In the genomic region with DNA sequence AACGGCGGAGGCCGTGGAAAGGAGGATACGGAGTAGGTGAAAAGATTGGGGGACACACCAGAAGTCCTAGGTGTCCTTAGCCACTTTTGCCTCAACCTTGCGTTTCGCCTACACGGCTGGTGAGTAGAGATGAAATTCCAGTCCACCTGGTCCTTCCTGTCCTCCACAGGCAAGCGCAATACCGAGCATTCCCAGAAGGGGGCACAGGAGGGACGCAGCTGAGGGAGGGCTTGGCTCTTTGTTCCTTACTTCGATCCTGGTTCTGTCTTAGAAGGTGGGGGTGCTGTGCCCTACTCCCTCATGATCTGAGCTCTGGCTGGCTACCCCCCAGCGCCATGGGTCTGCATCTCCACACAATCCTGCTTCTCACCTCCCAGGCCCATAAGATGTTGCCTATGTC, we compare ENCODE assay signal across 9 mouse cellular contexts. TPM values are rescaled to one million over a fixed set of nuclear protein-coding genes. Genes with fewer than 3 reads are reported as not detected.
DNase-seq lines count a peak whose midpoint lies in the region; ATAC-seq lines count a peak whose summit lies in the region.
"Had no signal": no experiment of that assay in that cellular context is flagged by ENCODE, and none has a peak within 500 bp of the region (broad histone marks: within the 10 kb centered on the region; RNA-seq: fewer than 3 reads in every experiment).

No protein-coding gene starts in this region.

- H3K4me1 ChIP-seq in hindbrain, embryonic 14.5 days (replicated peaks; ENCODE audit: control insufficient read depth, insufficient read depth, low read length), result 0 out of 2 replicates have a peak, but pooled peaks cover 3% of the 10 kb centered on the region
- H3K4me1 ChIP-seq in hindbrain, embryonic 12.5 days, result no peaks in the 10 kb centered on the region
- no peaks in the 10 kb centered on the region for H3K4me1 ChIP-seq in embryonic facial prominence, embryonic 10.5 days

- H3K27me3 ChIP-seq in hindbrain, embryonic 14.5 days (ENCODE audit: control insufficient read depth, insufficient read depth, low read length), result peaks cover 5% of the 10 kb centered on the region
- H3K27me3 ChIP-seq in hindbrain, embryonic 12.5 days, result peaks cover 23% of the 10 kb centered on the region
- H3K27me3 ChIP-seq in embryonic facial prominence, embryonic 10.5 days (replicated peaks; ENCODE audit: low read depth, poor library complexity, severe bottlenecking), result peaks cover 25% of the 10 kb centered on the region

- WGBS in hindbrain, embryonic 14.5 days, result 26% methylated on average over 12 of the region's 12 CpGs
- WGBS in hindbrain, embryonic 12.5 days, result 20% methylated on average over 12 of the region's 12 CpGs
- 20% methylated on average over 12 of the region's 12 CpGs for WGBS in embryonic facial prominence, embryonic 10.5 days

- DNase-seq in hindbrain, embryonic 14.5 days (ENCODE audit: low spot score), result peak; percentile 58
- peak; percentile 90 for DNase-seq in adrenal gland, postnatal 14 days
- peak; percentile 82 for DNase-seq in embryonic facial prominence, embryonic 10.5 days (ENCODE audit: low spot score)
- DNase-seq in heart, postnatal 36 days, result peak; percentile 65 to 82
- DNase-seq in left cerebral cortex, postnatal 36 days (ENCODE audit: low spot score in 2 of 2), result peak; percentile 78 to 83
- DNase-seq in ovary, postnatal 14 days (ENCODE audit: low spot score), result peak; percentile 75
- peak; percentile 67 to 87 for DNase-seq in thymus, postnatal 10 days (ENCODE audit: low spot score in 2 of 2)

- H3K9ac ChIP-seq in hindbrain, embryonic 14.5 days, result no peak overlapping the region
- no peak overlapping the region for H3K9ac ChIP-seq in hindbrain, embryonic 12.5 days

- H3K9me3 ChIP-seq in hindbrain, embryonic 14.5 days (ENCODE audit: control insufficient read depth, low read length), result no peaks in the 10 kb centered on the region
- H3K9me3 ChIP-seq in hindbrain, embryonic 12.5 days (replicated peaks), result no peaks in the 10 kb centered on the region
- no peaks in the 10 kb centered on the region for H3K9me3 ChIP-seq in embryonic facial prominence, embryonic 10.5 days

- no peak for ATAC-seq in hindbrain, embryonic 14.5 days (ENCODE audit: low FRiP score)
- no peak for ATAC-seq in hindbrain, embryonic 12.5 days (ENCODE audit: low FRiP score)

- no peak overlapping the region for H3K4me3 ChIP-seq in hindbrain, embryonic 14.5 days (replicated peaks; ENCODE audit: low read length)
- no peak overlapping the region for H3K4me3 ChIP-seq in hindbrain, embryonic 12.5 days
- H3K4me3 ChIP-seq in embryonic facial prominence, embryonic 10.5 days, result no peak overlapping the region

- no peak overlapping the region for H3K4me2 ChIP-seq in hindbrain, embryonic 14.5 days (replicated peaks)
- H3K4me2 ChIP-seq in hindbrain, embryonic 12.5 days (replicated peaks), result no peak overlapping the region

- H3K27ac ChIP-seq in hindbrain, embryonic 14.5 days, result no peak overlapping the region
- H3K27ac ChIP-seq in hindbrain, embryonic 12.5 days, result no peak overlapping the region
- H3K27ac ChIP-seq in embryonic facial prominence, embryonic 10.5 days (replicated peaks), result no peak overlapping the region
- H3K27ac ChIP-seq: macrophage had no signal

- intact Hi-C loops in heart, postnatal 36 days (cut with DNase I), result loop anchor here (5.0 kb wide), 1 partner anchor 199 kb away; no protein-coding TSS in a partner anchor
- intact Hi-C loops in left cerebral cortex, postnatal 36 days (cut with DNase I), result loop anchor here (5.0 to 10.0 kb wide), 3 partner anchors 39 to 206 kb away; partner anchors contain the start of gene Cfap74

- H3K36me3 ChIP-seq in hindbrain, embryonic 14.5 days (replicated peaks; ENCODE audit: control insufficient read depth, insufficient read depth), result no peaks in the 10 kb centered on the region
- H3K36me3 ChIP-seq in hindbrain, embryonic 12.5 days, result no peaks in the 10 kb centered on the region
- no peaks in the 10 kb centered on the region for H3K36me3 ChIP-seq in embryonic facial prominence, embryonic 10.5 days (replicated peaks)

RNA-seq across cellular contexts. Expression of gene Prkcz, which starts 7.5 kb away (rescaled TPM):
- polyA plus RNA-seq in hindbrain, embryonic 14.5 days (2014; fragmentation: Nextera tagmentation; extraction: Ambion mirVana), result 73.9 and 80.8 TPM in 2 replicates
- 33.7 and 33.9 TPM in 2 replicates for polyA plus RNA-seq in hindbrain, embryonic 12.5 days (2016; fragmentation: Nextera tagmentation; extraction: Ambion mirVana)
- total RNA-seq in adrenal gland, postnatal 14 days (2021), result 5.7 and 6.8 TPM in 2 replicates
- 12.4 and 13.7 TPM in 2 replicates for polyA plus RNA-seq in embryonic facial prominence, embryonic 10.5 days (2016; fragmentation: Nextera tagmentation; extraction: Ambion mirVana)
- 1 to 10 TPM; 1.7 to 2.8 TPM for total RNA-seq in heart, postnatal 36 days (2021)
- 100 to 1,000 TPM; 224 to 236 TPM for total RNA-seq in left cerebral cortex, postnatal 36 days (2021)
- polyA plus RNA-seq: macrophage had no signal

RNA-seq across cellular contexts. Expression of gene Gabrd, which starts 29.2 kb away (rescaled TPM):
- 0.13 TPM in 1 of 2 replicates, not detected in the other for polyA plus RNA-seq in hindbrain, embryonic 14.5 days (2014; fragmentation: Nextera tagmentation; extraction: Ambion mirVana)
- not detected in 2 replicates for polyA plus RNA-seq in hindbrain, embryonic 12.5 days (2016; fragmentation: Nextera tagmentation; extraction: Ambion mirVana)
- 0.11 and 0.19 TPM in 2 replicates for total RNA-seq in adrenal gland, postnatal 14 days (2021)
- polyA plus RNA-seq in embryonic facial prominence, embryonic 10.5 days (2016; fragmentation: Nextera tagmentation; extraction: Ambion mirVana), result not detected in 2 replicates
- not detected for total RNA-seq in heart, postnatal 36 days (2021)
- 10 to 100 TPM; 69.6 to 79.8 TPM for total RNA-seq in left cerebral cortex, postnatal 36 days (2021)

RNA-seq across cellular contexts. Expression of gene Cfap74, which starts 40.3 kb away (rescaled TPM):
- polyA plus RNA-seq in hindbrain, embryonic 14.5 days (2014; fragmentation: Nextera tagmentation; extraction: Ambion mirVana), result 4.6 and 4.9 TPM in 2 replicates
- 5.6 and 6.3 TPM in 2 replicates for polyA plus RNA-seq in hindbrain, embryonic 12.5 days (2016; fragmentation: Nextera tagmentation; extraction: Ambion mirVana)
- total RNA-seq in adrenal gland, postnatal 14 days (2021), result 0.48 and 1.1 TPM in 2 replicates
- polyA plus RNA-seq in embryonic facial prominence, embryonic 10.5 days (2016; fragmentation: Nextera tagmentation; extraction: Ambion mirVana), result 6.7 and 7.3 TPM in 2 replicates
- under 1 TPM; 0.19 to 0.22 TPM for total RNA-seq in heart, postnatal 36 days (2021)
- total RNA-seq in left cerebral cortex, postnatal 36 days (2021), result 10 to 100 TPM; 10.4 to 20.9 TPM

Comparison
In these comparisons a context has a peak if more than half of its experiments do, and no peak if none do; other contexts are left out.
1. RNA of gene Prkcz, which starts 7.5 kb away (total RNA-seq): 224 to 236 TPM in left cerebral cortex, postnatal 36 days; 5.7 to 6.8 TPM in adrenal gland, postnatal 14 days and 1.7 to 2.8 TPM in heart, postnatal 36 days; every median in the first group is over 10 times any median in the second.
2. RNA of gene Gabrd, which starts 29.2 kb away (total RNA-seq): 69.6 to 79.8 TPM in left cerebral cortex, postnatal 36 days; 0.11 to 0.19 TPM in adrenal gland, postnatal 14 days and not detected in heart, postnatal 36 days; every median in the first group is over 10 times any median in the second.
3. Peak in every context shown above with its lines, with median percentiles within 50 percentile points of each other: DNase-seq.